Mouse (Mus musculus) CD4-positive, CD25-positive, alpha-beta regulatory T cell, adult 4 months (primary cell): ENCODE data around the gene Lhfpl3. TPM values are rescaled to one million over a fixed set of nuclear protein-coding genes. Genes with fewer than 3 reads are reported as not detected.

ENCODE experiments used
- polyA plus RNA-seq, 2 experiments: library from polyadenylated mRNA; unstranded; fragments of 100-300 nt; shearing (Covaris generic); gene quantifications; one replicate each; pipeline ENCODE4 v1.2.1; 2017

The Lhfpl3 gene
- polyA plus RNA-seq, 2 experiments from 2014 or later, result 0.30 TPM; not detected in 1

Other genes starting within 250 kb of the Lhfpl3 start
- gene Orc5, start 195.6 kb upstream of the Lhfpl3 start, polyA plus RNA-seq, result 10 to 100 TPM; 54.7 to 58.5 TPM